Mouse (Mus musculus): ENCODE data around the gene Chfr. TPM values are rescaled to one million over a fixed set of nuclear protein-coding genes. Genes with fewer than 3 reads are reported as not detected.
A peak's percentile ranks its signal among the peaks of the same experiment; 100 is the strongest.

Chfr gene
- polyA plus RNA-seq, 1 experiment from 2014 or later: 47.7 TPM

- Histone ChIP-seq H3K9me3 (replicated peaks; ENCODE audit: control insufficient read depth, low read length) (no peaks in the 10 kb centered on the region), H3K9ac (replicated peaks; ENCODE audit: low read length) (no peak overlapping the region), H3K4me1 (ENCODE audit: control insufficient read depth, insufficient read depth, low read length) (no peaks in the 10 kb centered on the region; the same call in 1 of the 2 replicates), H3K4me3 (ENCODE audit: low read depth, low read length) (peak overlapping the region; percentile 20), H3K4me2 (ENCODE audit: low read depth, low read length) (peak overlapping the region; percentile 43), H3K27me3 (ENCODE audit: control insufficient read depth, insufficient read depth, low read length) (no peaks in the 10 kb centered on the region), H3K36me3 (replicated peaks; ENCODE audit: control insufficient read depth, insufficient read depth, low read depth, low read length) (peaks cover 10% of the 10 kb centered on the region; the same call in 1 of the 2 replicates), H3K27ac (replicated peaks; ENCODE audit: low read depth, low read length) (no peak overlapping the region)
- WGBS: 3% methylated on average over 34 of the region's 37 CpGs
- ATAC-seq (replicated peaks; ENCODE audit: insufficient number of reproducible peaks, low FRiP score, low TSS enrichment, low read depth): no peak; the same call in 1 of the 2 replicates
- peak; percentile 42 for DNase-seq (ENCODE audit: low spot score)
These were observed 34.6 kb upstream of the Chfr start for GRCm38 (mm10) chr5:110100921-110101631.

GRCm38 (mm10) chr5:110101716-110102347, 33.8 kb upstream of the Chfr start:
- peaks cover 10% of the 10 kb centered on the region; the same call in 1 of the 2 replicates for H3K36me3 ChIP-seq (replicated peaks; ENCODE audit: control insufficient read depth, insufficient read depth, low read depth, low read length)
- H3K27ac ChIP-seq (replicated peaks; ENCODE audit: low read depth, low read length): no peak overlapping the region
- H3K27me3 ChIP-seq (ENCODE audit: control insufficient read depth, insufficient read depth, low read length): no peaks in the 10 kb centered on the region
- no peak for DNase-seq (ENCODE audit: low spot score)
- H3K4me1 ChIP-seq (ENCODE audit: control insufficient read depth, insufficient read depth, low read length): no peaks in the 10 kb centered on the region; the same call in 1 of the 2 replicates
- peak overlapping the region; percentile 43 for H3K4me2 ChIP-seq (ENCODE audit: low read depth, low read length)
- H3K9ac ChIP-seq (replicated peaks; ENCODE audit: low read length): no peak overlapping the region
- peak overlapping the region; percentile 20 for H3K4me3 ChIP-seq (ENCODE audit: low read depth, low read length)
- peak; percentile 13; the same call in 1 of the 2 replicates for ATAC-seq (replicated peaks; ENCODE audit: insufficient number of reproducible peaks, low FRiP score, low TSS enrichment, low read depth)
- H3K9me3 ChIP-seq (replicated peaks; ENCODE audit: control insufficient read depth, low read length): no peaks in the 10 kb centered on the region
- WGBS: 22% methylated on average over 34 of the region's 34 CpGs

DNA sequence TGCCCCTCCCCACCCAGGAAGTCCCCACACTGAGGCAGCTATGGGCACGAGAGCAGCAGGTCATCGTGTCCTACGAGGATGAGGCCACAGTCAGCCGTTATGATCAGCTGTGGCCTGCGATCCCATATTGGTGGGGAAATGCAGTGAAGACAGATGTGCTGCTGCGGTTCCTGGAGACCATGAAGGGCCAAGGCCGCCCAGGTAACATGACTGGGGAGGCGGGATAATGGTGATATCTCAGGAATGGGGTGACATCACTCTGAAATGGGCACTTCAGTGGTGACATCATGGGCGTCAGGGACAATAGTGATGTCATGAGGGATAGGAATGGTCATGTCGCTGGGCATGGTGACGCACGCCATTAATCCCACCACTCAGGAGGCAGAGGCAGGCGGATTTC, 33.2 kb upstream of the Chfr start:
- Histone ChIP-seq H3K4me2 (ENCODE audit: low read depth, low read length) (no peak overlapping the region), H3K4me1 (ENCODE audit: control insufficient read depth, insufficient read depth, low read length) (no peaks in the 10 kb centered on the region; the same call in 1 of the 2 replicates), H3K9ac (replicated peaks; ENCODE audit: low read length) (no peak overlapping the region), H3K4me3 (ENCODE audit: low read depth, low read length) (no peak overlapping the region), H3K9me3 (replicated peaks; ENCODE audit: control insufficient read depth, low read length) (no peaks in the 10 kb centered on the region), H3K27me3 (ENCODE audit: control insufficient read depth, insufficient read depth, low read length) (no peaks in the 10 kb centered on the region), H3K27ac (replicated peaks; ENCODE audit: low read depth, low read length) (no peak overlapping the region), H3K36me3 (replicated peaks; ENCODE audit: control insufficient read depth, insufficient read depth, low read depth, low read length) (peaks cover 10% of the 10 kb centered on the region; the same call in 1 of the 2 replicates)
- DNase-seq (ENCODE audit: low spot score): no peak
- 85% methylated on average over 13 of the region's 13 CpGs for WGBS
- no peak for ATAC-seq (replicated peaks; ENCODE audit: insufficient number of reproducible peaks, low FRiP score, low TSS enrichment, low read depth)

DNA sequence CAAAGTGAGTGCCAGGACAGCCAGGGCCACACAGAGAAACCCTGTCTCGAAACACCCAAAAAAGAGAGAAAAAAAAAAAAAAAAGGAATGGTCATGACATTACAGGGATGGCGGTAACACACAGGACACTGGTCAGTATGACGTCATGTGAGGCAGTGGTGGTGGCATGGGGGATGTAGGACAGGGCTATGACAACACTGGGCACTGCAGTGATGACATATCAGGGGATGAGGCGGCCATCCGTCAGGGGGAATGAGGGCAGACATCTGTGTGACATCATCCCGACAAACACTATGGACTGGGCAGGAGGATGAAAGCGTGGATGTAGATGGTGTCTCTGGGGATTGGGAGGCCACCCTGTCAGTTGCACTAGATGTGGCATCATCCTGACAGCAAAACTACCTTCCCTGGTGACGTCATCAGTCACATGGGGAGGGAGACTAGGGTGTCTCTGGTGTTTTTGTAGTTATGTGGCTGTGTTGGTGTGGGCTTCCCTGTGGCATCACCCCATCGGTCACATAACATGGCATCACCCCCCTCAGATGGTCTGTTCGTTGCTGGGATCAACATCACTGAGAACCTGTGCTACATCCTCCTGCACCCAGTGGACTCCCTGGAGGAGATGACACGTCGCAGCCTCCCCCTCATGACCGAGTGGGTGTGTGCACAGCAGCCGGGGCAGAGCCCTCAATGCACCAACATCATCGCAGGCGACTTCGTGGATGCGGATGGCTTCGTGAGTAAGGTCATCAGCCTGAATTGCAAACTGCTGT, 32.6 kb upstream of the Chfr start:
- H3K27ac ChIP-seq (replicated peaks; ENCODE audit: low read depth, low read length): no peak overlapping the region
- H3K36me3 ChIP-seq (replicated peaks; ENCODE audit: control insufficient read depth, insufficient read depth, low read depth, low read length): peaks cover 10% of the 10 kb centered on the region; the same call in 1 of the 2 replicates
- 95% methylated on average over 19 of the region's 19 CpGs for WGBS
- DNase-seq (ENCODE audit: low spot score): no peak
- no peaks in the 10 kb centered on the region; the same call in 1 of the 2 replicates for H3K4me1 ChIP-seq (ENCODE audit: control insufficient read depth, insufficient read depth, low read length)
- H3K27me3 ChIP-seq (ENCODE audit: control insufficient read depth, insufficient read depth, low read length): no peaks in the 10 kb centered on the region
- H3K4me3 ChIP-seq (ENCODE audit: low read depth, low read length): no peak overlapping the region
- no peak overlapping the region for H3K9ac ChIP-seq (replicated peaks; ENCODE audit: low read length)
- no peak overlapping the region for H3K4me2 ChIP-seq (ENCODE audit: low read depth, low read length)
- ATAC-seq (replicated peaks; ENCODE audit: insufficient number of reproducible peaks, low FRiP score, low TSS enrichment, low read depth): no peak
- H3K9me3 ChIP-seq (replicated peaks; ENCODE audit: control insufficient read depth, low read length): no peaks in the 10 kb centered on the region

- 97% methylated on average over 27 of the region's 27 CpGs for WGBS
These were observed 31.6 kb upstream of the Chfr start for GRCm38 (mm10) chr5:110103901-110104615.

GRCm38 (mm10) chr5:110104616-110105380, 30.8 kb upstream of the Chfr start:
- H3K4me3 ChIP-seq (ENCODE audit: low read depth, low read length): no peak overlapping the region
- ATAC-seq (replicated peaks; ENCODE audit: insufficient number of reproducible peaks, low FRiP score, low TSS enrichment, low read depth) (no peak), DNase-seq (ENCODE audit: low spot score) (no peak)
- no peaks in the 10 kb centered on the region for H3K27me3 ChIP-seq (ENCODE audit: control insufficient read depth, insufficient read depth, low read length)
- H3K4me1 ChIP-seq (ENCODE audit: control insufficient read depth, insufficient read depth, low read length): no peaks in the 10 kb centered on the region; the same call in 1 of the 2 replicates
- H3K9ac ChIP-seq (replicated peaks; ENCODE audit: low read length): no peak overlapping the region
- no peak overlapping the region for H3K4me2 ChIP-seq (ENCODE audit: low read depth, low read length)
- no peak overlapping the region for H3K27ac ChIP-seq (replicated peaks; ENCODE audit: low read depth, low read length)
- H3K9me3 ChIP-seq (replicated peaks; ENCODE audit: control insufficient read depth, low read length): no peaks in the 10 kb centered on the region
- peaks cover 10% of the 10 kb centered on the region; the same call in 1 of the 2 replicates for H3K36me3 ChIP-seq (replicated peaks; ENCODE audit: control insufficient read depth, insufficient read depth, low read depth, low read length)
- WGBS: 93% methylated on average over 36 of the region's 36 CpGs

More at GRCm38 (mm10) chr5:110103901-110104615, 31.6 kb upstream of the Chfr start:
- Histone ChIP-seq H3K4me1 (ENCODE audit: control insufficient read depth, insufficient read depth, low read length) (no peaks in the 10 kb centered on the region; the same call in 1 of the 2 replicates), H3K36me3 (replicated peaks; ENCODE audit: control insufficient read depth, insufficient read depth, low read depth, low read length) (peaks cover 10% of the 10 kb centered on the region; the same call in 1 of the 2 replicates), H3K4me2 (ENCODE audit: low read depth, low read length) (no peak overlapping the region), H3K9me3 (replicated peaks; ENCODE audit: control insufficient read depth, low read length) (no peaks in the 10 kb centered on the region), H3K9ac (replicated peaks; ENCODE audit: low read length) (no peak overlapping the region), H3K27ac (replicated peaks; ENCODE audit: low read depth, low read length) (no peak overlapping the region), H3K27me3 (ENCODE audit: control insufficient read depth, insufficient read depth, low read length) (no peaks in the 10 kb centered on the region), H3K4me3 (ENCODE audit: low read depth, low read length) (no peak overlapping the region)
- ATAC-seq (replicated peaks; ENCODE audit: insufficient number of reproducible peaks, low FRiP score, low TSS enrichment, low read depth): no peak
- no peak for DNase-seq (ENCODE audit: low spot score)
